Mouse (Mus musculus) layer of hippocampus, postnatal 10 days (tissue): ENCODE results near the gene Bspry. TPM values are rescaled to one million over a fixed set of nuclear protein-coding genes. Genes with fewer than 3 reads are reported as not detected.
"Not testable (repeated sequence)": the region's sequence is repeated elsewhere in the genome, so short reads cannot be mapped to it uniquely, and the experiment has no call there.

Experiments used
- DNase-seq, 2 experiments: peaks; one replicate each; pipeline ENCODE4 v3.0.0; 2021; ENCODE audit warnings: low spot score in 2 of 2
- long read RNA-seq: library from polyadenylated mRNA; stranded (forward); transcript quantifications from one replicate; pipeline ENCODE4 v2.0.0, GENCODE M21; 2023
- total RNA-seq, 2 experiments: library from RNA; stranded (reverse); gene quantifications; 2 replicates each; pipeline ENCODE4 v1.2.3; 2021

Bspry gene
- 1 to 10 TPM in 1 of 2 experiments, under 1 TPM in 1; 0.62 to 1.1 TPM for total RNA-seq
- long read RNA-seq, partial matches to known transcripts, result 1 of 1 reads
- long read RNA-seq, other reads (novel, unspliced or antisense), result 0 of 1 reads

- no peak for DNase-seq
These were observed at the start of gene Bspry for GRCm38 (mm10) chr4:62479937-62480708. Bspry (plus strand) TSS chr4:62480053.

- DNase-seq, result no peak
These were observed 49.2 kb upstream of the Bspry start for GRCm38 (mm10) chr4:62430678-62431077.

- DNase-seq, result no peak
These were observed 48.3 kb upstream of the Bspry start for GRCm38 (mm10) chr4:62431522-62431921.

GRCm38 (mm10) chr4:62433939-62434870 lies 45.6 kb upstream of the Bspry start:
- DNase-seq, result no peak

GRCm38 (mm10) chr4:62435081-62435480 lies 44.8 kb upstream of the Bspry start, which contains the start of gene Rnf183:
Rnf183 (minus strand) TSS chr4:62435252.
- no peak for DNase-seq

- DNase-seq, result no peak
These were observed 42.5 kb upstream of the Bspry start for GRCm38 (mm10) chr4:62437256-62437778.

- no peak for DNase-seq
These were observed 42.0 kb upstream of the Bspry start for GRCm38 (mm10) chr4:62437871-62438270.

GRCm38 (mm10) chr4:62439793-62440192 lies 40.1 kb upstream of the Bspry start:
- DNase-seq, result no peak

GRCm38 (mm10) chr4:62440544-62440943 lies 39.3 kb upstream of the Bspry start:
- DNase-seq, result no peak

GRCm38 (mm10) chr4:62440986-62441385 lies 38.9 kb upstream of the Bspry start:
- DNase-seq, result no peak

- DNase-seq, result peak; percentile 45 to 63
These were observed 24.9 kb upstream of the Bspry start for GRCm38 (mm10) chr4:62454995-62455394.

- peak; percentile 19 to 34 for DNase-seq
These were observed 20.8 kb upstream of the Bspry start for GRCm38 (mm10) chr4:62459081-62459480.

- no peak for DNase-seq
These were observed 19.5 kb upstream of the Bspry start for GRCm38 (mm10) chr4:62460348-62460747.

- no peak for DNase-seq
These were observed 16.7 kb upstream of the Bspry start for GRCm38 (mm10) chr4:62463124-62463523.

GRCm38 (mm10) chr4:62468158-62468557 lies 11.7 kb upstream of the Bspry start:
- no peak for DNase-seq

GRCm38 (mm10) chr4:62470598-62471051 lies 9.2 kb upstream of the Bspry start, which contains the start of gene Wdr31:
Wdr31 (minus strand) TSS chr4:62470896.
- peak; percentile 86 to 91 for DNase-seq

GRCm38 (mm10) chr4:62472071-62472470 lies 7.8 kb upstream of the Bspry start:
- no peak for DNase-seq

- DNase-seq, result no peak
These were observed 4.7 kb upstream of the Bspry start for GRCm38 (mm10) chr4:62475131-62475530.

- DNase-seq, result no peak
These were observed 4.1 kb upstream of the Bspry start for GRCm38 (mm10) chr4:62475793-62476192.

- DNase-seq, result no peak
These were observed 2.2 kb upstream of the Bspry start for GRCm38 (mm10) chr4:62477542-62478244.

GRCm38 (mm10) chr4:62479593-62479936 lies 288 bp upstream of the Bspry start:
- not testable (repeated sequence) for DNase-seq
